ENCODE assay signal across 15 mouse cellular contexts in the genomic region with DNA sequence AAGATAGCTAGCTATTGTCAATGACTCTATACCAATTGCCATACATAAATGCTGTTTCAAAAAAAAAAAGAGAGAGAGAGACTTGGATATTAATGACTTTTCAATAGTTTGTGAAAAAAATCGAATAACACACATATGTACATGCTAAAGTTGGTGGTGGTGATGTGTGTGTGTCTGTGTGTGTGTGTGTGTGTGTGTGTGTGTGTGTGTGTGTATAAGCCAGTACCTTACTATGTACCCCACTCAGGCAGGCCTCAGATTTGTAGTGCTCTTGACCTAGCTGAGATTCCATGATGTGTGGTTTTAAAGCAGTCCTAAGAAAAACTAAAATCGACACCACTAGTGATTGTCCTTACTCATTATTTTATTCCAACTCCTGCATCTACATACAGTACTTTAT. TPM values are rescaled to one million over a fixed set of nuclear protein-coding genes. Genes with fewer than 3 reads are reported as not detected.
A peak's percentile ranks its signal among the peaks of the same experiment; 100 is the strongest.
DNase-seq lines count a peak whose midpoint lies in the region; ATAC-seq lines count a peak whose summit lies in the region.
"Had no signal": no experiment of that assay in that cellular context is flagged by ENCODE, and none has a peak within 500 bp of the region (broad histone marks: within the 10 kb centered on the region; RNA-seq: fewer than 3 reads in every experiment).

No protein-coding gene starts in this region.

- no peaks in the 10 kb centered on the region for H3K4me1 ChIP-seq in forebrain, embryonic 14.5 days (ENCODE audit: control insufficient read depth, insufficient read depth, low read length)
- no peaks in the 10 kb centered on the region for H3K4me1 ChIP-seq in forebrain, embryonic 11.5 days (replicated peaks; ENCODE audit: control insufficient read depth, insufficient read depth, low read length)
- no peaks in the 10 kb centered on the region for H3K4me1 ChIP-seq in hindbrain, embryonic 16.5 days (ENCODE audit: control insufficient read depth, insufficient read depth, low read depth, low read length)
- H3K4me1 ChIP-seq in hindbrain, embryonic 12.5 days, result no peaks in the 10 kb centered on the region
- no peaks in the 10 kb centered on the region for H3K4me1 ChIP-seq in neural tube, embryonic 12.5 days
- H3K4me1 ChIP-seq: embryonic facial prominence, embryonic 13.5 days; heart, embryonic 10.5 days; hindbrain, embryonic 15.5 days had no signal

- DNase-seq in forebrain, embryonic 14.5 days (ENCODE audit: low spot score), result no peak
- DNase-seq in forebrain, embryonic 11.5 days (ENCODE audit: low spot score), result no peak
- DNase-seq in neural tube, embryonic 10.5 days (ENCODE audit: extremely low spot score, low spot score), result no peak
- DNase-seq in adipocyte (ENCODE audit: low spot score), result no peak
- DNase-seq: adrenal gland, postnatal 14 days; cerebellum, adult 11-12 months; cerebellum, postnatal 36 days; gastrocnemius, postnatal 10 days; heart, postnatal 4 days had no signal

- no peak overlapping the region for H3K4me2 ChIP-seq in forebrain, embryonic 14.5 days (ENCODE audit: low read length)
- no peak overlapping the region for H3K4me2 ChIP-seq in forebrain, embryonic 11.5 days (ENCODE audit: low read depth, low read length, severe bottlenecking)
- H3K4me2 ChIP-seq in hindbrain, embryonic 16.5 days (ENCODE audit: low read length), result no peak overlapping the region
- H3K4me2 ChIP-seq in hindbrain, embryonic 12.5 days (replicated peaks), result no peak overlapping the region
- H3K4me2 ChIP-seq in neural tube, embryonic 12.5 days (replicated peaks), result no peak overlapping the region
- H3K4me2 ChIP-seq: embryonic facial prominence, embryonic 13.5 days; hindbrain, embryonic 15.5 days had no signal

- H3K9ac ChIP-seq in forebrain, embryonic 14.5 days (ENCODE audit: low read length), result no peak overlapping the region
- H3K9ac ChIP-seq in forebrain, embryonic 11.5 days (ENCODE audit: low read length), result no peak overlapping the region
- no peak overlapping the region for H3K9ac ChIP-seq in hindbrain, embryonic 16.5 days (ENCODE audit: low read depth, low read length)
- H3K9ac ChIP-seq in hindbrain, embryonic 12.5 days, result no peak overlapping the region
- no peak overlapping the region for H3K9ac ChIP-seq in neural tube, embryonic 12.5 days
- H3K9ac ChIP-seq: embryonic facial prominence, embryonic 13.5 days; hindbrain, embryonic 15.5 days had no signal

- ATAC-seq in forebrain, embryonic 14.5 days, result 0 out of 2 replicates have a peak, but pooled peaks have one; percentile 18
- ATAC-seq in forebrain, embryonic 11.5 days (replicated peaks; ENCODE audit: low FRiP score), result no peak
- ATAC-seq in hindbrain, embryonic 16.5 days, result peak; percentile 45; the same call in 1 of the 2 replicates
- no peak for ATAC-seq in hindbrain, embryonic 12.5 days (ENCODE audit: low FRiP score)
- 0 out of 2 replicates have a peak, but pooled peaks have one; percentile 48 for ATAC-seq in neural tube, embryonic 12.5 days (ENCODE audit: low FRiP score, low read depth)

- H3K4me3 ChIP-seq in forebrain, embryonic 14.5 days (ENCODE audit: low read depth, low read length), result no peak overlapping the region
- no peak overlapping the region for H3K4me3 ChIP-seq in forebrain, embryonic 11.5 days (ENCODE audit: low read depth, low read length)
- no peak overlapping the region for H3K4me3 ChIP-seq in hindbrain, embryonic 16.5 days (ENCODE audit: low read length)
- no peak overlapping the region for H3K4me3 ChIP-seq in hindbrain, embryonic 12.5 days
- H3K4me3 ChIP-seq in neural tube, embryonic 12.5 days, result no peak overlapping the region
- H3K4me3 ChIP-seq: embryonic facial prominence, embryonic 13.5 days; heart, embryonic 10.5 days; hindbrain, embryonic 15.5 days had no signal

- WGBS in forebrain, embryonic 14.5 days, result 80% methylated on average over 2 of the region's 2 CpGs
- 76% methylated on average over 2 of the region's 2 CpGs for WGBS in forebrain, embryonic 11.5 days
- WGBS in hindbrain, embryonic 16.5 days, result 80% methylated on average over 2 of the region's 2 CpGs
- 72% methylated on average over 2 of the region's 2 CpGs for WGBS in hindbrain, embryonic 12.5 days
- WGBS in neural tube, embryonic 12.5 days, result 77% methylated on average over 2 of the region's 2 CpGs

- H3K27ac ChIP-seq in forebrain, embryonic 14.5 days (ENCODE audit: low read depth, low read length), result no peak overlapping the region
- H3K27ac ChIP-seq in forebrain, embryonic 11.5 days (ENCODE audit: low read depth, low read length), result no peak overlapping the region
- no peak overlapping the region for H3K27ac ChIP-seq in hindbrain, embryonic 16.5 days (ENCODE audit: low read depth, low read length)
- H3K27ac ChIP-seq in hindbrain, embryonic 12.5 days, result no peak overlapping the region
- H3K27ac ChIP-seq in neural tube, embryonic 12.5 days, result no peak overlapping the region
- H3K27ac ChIP-seq: embryonic facial prominence, embryonic 13.5 days; heart, embryonic 10.5 days; hindbrain, embryonic 15.5 days had no signal

- H3K9me3 ChIP-seq in forebrain, embryonic 14.5 days (replicated peaks; ENCODE audit: control insufficient read depth, low read length), result no peaks in the 10 kb centered on the region
- H3K9me3 ChIP-seq in forebrain, embryonic 11.5 days (ENCODE audit: control insufficient read depth, low read length), result no peaks in the 10 kb centered on the region
- H3K9me3 ChIP-seq in hindbrain, embryonic 16.5 days (ENCODE audit: control insufficient read depth, low read length), result no peaks in the 10 kb centered on the region
- H3K9me3 ChIP-seq in hindbrain, embryonic 12.5 days (replicated peaks), result no peaks in the 10 kb centered on the region
- no peaks in the 10 kb centered on the region for H3K9me3 ChIP-seq in neural tube, embryonic 12.5 days
- H3K9me3 ChIP-seq: embryonic facial prominence, embryonic 13.5 days; heart, embryonic 10.5 days; hindbrain, embryonic 15.5 days had no signal

- H3K27me3 ChIP-seq in forebrain, embryonic 14.5 days (replicated peaks; ENCODE audit: control insufficient read depth, insufficient read depth, low read length), result no peaks in the 10 kb centered on the region
- H3K27me3 ChIP-seq in forebrain, embryonic 11.5 days (ENCODE audit: control insufficient read depth, insufficient read depth, low read length), result no peaks in the 10 kb centered on the region
- no peaks in the 10 kb centered on the region for H3K27me3 ChIP-seq in hindbrain, embryonic 16.5 days (replicated peaks; ENCODE audit: control insufficient read depth, insufficient read depth, low read length)
- H3K27me3 ChIP-seq in hindbrain, embryonic 12.5 days, result no peaks in the 10 kb centered on the region
- no peaks in the 10 kb centered on the region for H3K27me3 ChIP-seq in neural tube, embryonic 12.5 days (replicated peaks)
- H3K27me3 ChIP-seq: embryonic facial prominence, embryonic 13.5 days; hindbrain, embryonic 15.5 days had no signal

- no peaks in the 10 kb centered on the region for H3K36me3 ChIP-seq in forebrain, embryonic 14.5 days (ENCODE audit: control insufficient read depth, insufficient read depth, low read length)
- no peaks in the 10 kb centered on the region for H3K36me3 ChIP-seq in forebrain, embryonic 11.5 days (ENCODE audit: control insufficient read depth, insufficient read depth, low read length)
- no peaks in the 10 kb centered on the region for H3K36me3 ChIP-seq in hindbrain, embryonic 16.5 days (ENCODE audit: control insufficient read depth, insufficient read depth, low read length)
- H3K36me3 ChIP-seq in hindbrain, embryonic 12.5 days, result no peaks in the 10 kb centered on the region
- H3K36me3 ChIP-seq in neural tube, embryonic 12.5 days, result no peaks in the 10 kb centered on the region
- H3K36me3 ChIP-seq: embryonic facial prominence, embryonic 13.5 days; heart, embryonic 10.5 days; hindbrain, embryonic 15.5 days had no signal

RNA-seq across cellular contexts. Expression of a gene that starts 11.3 kb away (rescaled TPM):
- 9.5 and 10.7 TPM in 2 replicates for polyA plus RNA-seq in forebrain, embryonic 14.5 days (2014; fragmentation: Nextera tagmentation; extraction: Ambion mirVana)
- polyA plus RNA-seq in forebrain, embryonic 11.5 days (2014; fragmentation: Nextera tagmentation; extraction: Ambion mirVana), result 6.0 and 6.5 TPM in 2 replicates
- 9.8 and 10.0 TPM in 2 replicates for polyA plus RNA-seq in hindbrain, embryonic 16.5 days (2015; fragmentation: Nextera tagmentation; extraction: Ambion mirVana)
- 8.1 and 9.1 TPM in 2 replicates for polyA plus RNA-seq in hindbrain, embryonic 12.5 days (2016; fragmentation: Nextera tagmentation; extraction: Ambion mirVana)
- 8.2 and 8.7 TPM in 2 replicates for polyA plus RNA-seq in neural tube, embryonic 12.5 days (2016; fragmentation: Nextera tagmentation; extraction: Ambion mirVana)

Comparison
In these comparisons a context has a peak if more than half of its experiments do, and no peak if none do; other contexts are left out.
1. ATAC-seq: peak in forebrain, embryonic 14.5 days (single experiment), hindbrain, embryonic 16.5 days (single experiment) and neural tube, embryonic 12.5 days (single experiment); none in forebrain, embryonic 11.5 days (single experiment) and hindbrain, embryonic 12.5 days (single experiment).